13 mouse cellular contexts compared by ENCODE assay signal in genomic region chr4:130813958-130814357, GRCm38 (mm10). TPM values are rescaled to one million over a fixed set of nuclear protein-coding genes. Genes with fewer than 3 reads are reported as not detected.
DNase-seq lines count a peak whose midpoint lies in the region; ATAC-seq and TF ChIP-seq lines count a peak whose summit lies in the region.
"Had no signal": no experiment of that assay in that cellular context is flagged by ENCODE, and none has a peak within 500 bp of the region (broad histone marks: within the 10 kb centered on the region; RNA-seq: fewer than 3 reads in every experiment).

No protein-coding gene starts in this region.

- no peak for TF ChIP-seq CTCF in heart, adult 2 months (IDR thresholded peaks at IDR 0.05)

- WGBS in neural tube, embryonic 11.5 days: 48% methylated on average over 2 of the region's 2 CpGs
- WGBS in hindbrain, embryonic 16.5 days: 36% methylated on average over 2 of the region's 2 CpGs
- 55% methylated on average over 2 of the region's 2 CpGs for WGBS in neural tube, embryonic 14.5 days
- WGBS in heart, adult 2 months: 71% methylated on average over 2 of the region's 2 CpGs
- WGBS in liver, embryonic 11.5 days: 46% methylated on average over 2 of the region's 2 CpGs

- no peak for TF ChIP-seq EP300 in heart, adult 2 months (IDR thresholded peaks at IDR 0.05; ENCODE audit: insufficient read depth, low read depth, low read length)

- no peak for ATAC-seq in cerebellum, adult (ENCODE audit: insufficient number of reproducible peaks, low FRiP score, low TSS enrichment)
- ATAC-seq in neural tube, embryonic 11.5 days (ENCODE audit: insufficient read depth, low FRiP score, low TSS enrichment): peak; percentile 51; the same call in 1 of the 2 replicates
- ATAC-seq in hindbrain, embryonic 16.5 days: peak; percentile 75
- ATAC-seq in neural tube, embryonic 14.5 days (ENCODE audit: low read depth): peak; percentile 50
- ATAC-seq in liver, embryonic 11.5 days (replicated peaks; ENCODE audit: low FRiP score): no peak

- no peak overlapping the region for H3K9ac ChIP-seq in neural tube, embryonic 11.5 days (ENCODE audit: low read length)
- H3K9ac ChIP-seq in hindbrain, embryonic 16.5 days (ENCODE audit: low read depth, low read length): peak overlapping the region; percentile 51
- H3K9ac ChIP-seq in neural tube, embryonic 14.5 days (replicated peaks; ENCODE audit: low read depth, low read length): no peak overlapping the region
- no peak overlapping the region for H3K9ac ChIP-seq in heart, adult 2 months (ENCODE audit: low read depth, low read length)
- H3K9ac ChIP-seq in liver, embryonic 11.5 days (ENCODE audit: low read depth, low read length): no peak overlapping the region
- H3K9ac ChIP-seq: lung, embryonic 14.5 days had no signal

- peaks cover 6% of the 10 kb centered on the region for H3K79me2 ChIP-seq in heart, adult 2 months (replicated peaks; ENCODE audit: control insufficient read depth, insufficient read depth, low read length)

- DNase-seq in cerebellum, adult 9-11 months: peak; percentile 53
- peak; percentile 47 for DNase-seq in neural tube, embryonic 11.5 days (ENCODE audit: low spot score)
- no peak for DNase-seq in neural tube, embryonic 10.5 days (ENCODE audit: extremely low spot score, low spot score)
- DNase-seq in heart, adult 2 months: no peak
- no peak for DNase-seq in liver, embryonic 11.5 days (ENCODE audit: low spot score)
- DNase-seq: adrenal gland, postnatal 36 days; cerebellum, postnatal 36 days; kidney, postnatal 4 days; lung, embryonic 14.5 days; thymus, adult 18-20 months had no signal

- no peaks in the 10 kb centered on the region for H3K9me3 ChIP-seq in neural tube, embryonic 11.5 days (ENCODE audit: control insufficient read depth, low read length)
- no peaks in the 10 kb centered on the region for H3K9me3 ChIP-seq in hindbrain, embryonic 16.5 days (ENCODE audit: control insufficient read depth, low read length)
- no peaks in the 10 kb centered on the region for H3K9me3 ChIP-seq in neural tube, embryonic 14.5 days (ENCODE audit: control insufficient read depth, low read length)
- H3K9me3 ChIP-seq in liver, embryonic 11.5 days (ENCODE audit: control insufficient read depth, low read length): no peaks in the 10 kb centered on the region

- TF ChIP-seq POLR2A in heart, adult 2 months (IDR thresholded peaks at IDR 0.05; ENCODE audit: insufficient read depth, low read depth, low read length): no peak

- H3K36me3 ChIP-seq in neural tube, embryonic 11.5 days (ENCODE audit: control insufficient read depth, insufficient read depth, low read length): peaks cover under 1% of the 10 kb centered on the region; the same call in 1 of the 2 replicates
- H3K36me3 ChIP-seq in hindbrain, embryonic 16.5 days (ENCODE audit: control insufficient read depth, insufficient read depth, low read length): peaks cover 5% of the 10 kb centered on the region
- no peaks in the 10 kb centered on the region for H3K36me3 ChIP-seq in neural tube, embryonic 14.5 days (ENCODE audit: control insufficient read depth, insufficient read depth, low read length)
- no peaks in the 10 kb centered on the region for H3K36me3 ChIP-seq in heart, adult 2 months (ENCODE audit: control insufficient read depth, insufficient read depth, low read length)
- H3K36me3 ChIP-seq in liver, embryonic 11.5 days (ENCODE audit: control insufficient read depth, insufficient read depth, low read length): no peaks in the 10 kb centered on the region

- intact Hi-C loops in heart, adult 2 months (cut with DNase I): no loop called here

- no peak overlapping the region for H3K4me2 ChIP-seq in neural tube, embryonic 11.5 days (ENCODE audit: low read depth)
- peak overlapping the region; percentile 39 for H3K4me2 ChIP-seq in hindbrain, embryonic 16.5 days (ENCODE audit: low read length)
- H3K4me2 ChIP-seq in neural tube, embryonic 14.5 days (ENCODE audit: low read depth, low read length): no peak overlapping the region
- H3K4me2 ChIP-seq in liver, embryonic 11.5 days: no peak overlapping the region
- H3K4me2 ChIP-seq: lung, embryonic 14.5 days had no signal

- H3K27me3 ChIP-seq in neural tube, embryonic 11.5 days (ENCODE audit: control insufficient read depth, insufficient read depth, low read length): no peaks in the 10 kb centered on the region
- no peaks in the 10 kb centered on the region for H3K27me3 ChIP-seq in hindbrain, embryonic 16.5 days (replicated peaks; ENCODE audit: control insufficient read depth, insufficient read depth, low read length)
- H3K27me3 ChIP-seq in neural tube, embryonic 14.5 days (ENCODE audit: control insufficient read depth, insufficient read depth, low read length): no peaks in the 10 kb centered on the region
- H3K27me3 ChIP-seq in heart, adult 2 months (ENCODE audit: control insufficient read depth, insufficient read depth, low read length): no peaks in the 10 kb centered on the region
- no peaks in the 10 kb centered on the region for H3K27me3 ChIP-seq in liver, embryonic 11.5 days (replicated peaks; ENCODE audit: control insufficient read depth, insufficient read depth, low read length)

- no peak overlapping the region for H3K4me3 ChIP-seq in neural tube, embryonic 11.5 days (ENCODE audit: low read depth, low read length)
- H3K4me3 ChIP-seq in hindbrain, embryonic 16.5 days (ENCODE audit: low read length): 0 out of 2 replicates have a peak overlapping the region, but pooled peaks have one; percentile 3
- no peak overlapping the region for H3K4me3 ChIP-seq in neural tube, embryonic 14.5 days (ENCODE audit: low read depth, low read length)
- H3K4me3 ChIP-seq in heart, adult 2 months: no peak overlapping the region
- no peak overlapping the region for H3K4me3 ChIP-seq in liver, embryonic 11.5 days (ENCODE audit: low read depth, low read length)

- H3K4me1 ChIP-seq in neural tube, embryonic 11.5 days (ENCODE audit: control insufficient read depth, insufficient read depth, low read length): peaks cover 20% of the 10 kb centered on the region
- H3K4me1 ChIP-seq in hindbrain, embryonic 16.5 days (ENCODE audit: control insufficient read depth, insufficient read depth, low read depth, low read length): peaks cover 68% of the 10 kb centered on the region
- peaks cover 49% of the 10 kb centered on the region for H3K4me1 ChIP-seq in neural tube, embryonic 14.5 days (ENCODE audit: control insufficient read depth, insufficient read depth, low read length)
- peaks cover 11% of the 10 kb centered on the region for H3K4me1 ChIP-seq in heart, adult 2 months (ENCODE audit: control insufficient read depth, insufficient read depth, low read length)
- H3K4me1 ChIP-seq in liver, embryonic 11.5 days (replicated peaks; ENCODE audit: control insufficient read depth, insufficient read depth, low read length): 0 out of 2 replicates have a peak, but pooled peaks cover 3% of the 10 kb centered on the region

- H3K27ac ChIP-seq in neural tube, embryonic 11.5 days (ENCODE audit: low read depth, low read length): peak overlapping the region; percentile 62; the same call in 1 of the 2 replicates
- peak overlapping the region; percentile 83 for H3K27ac ChIP-seq in hindbrain, embryonic 16.5 days (ENCODE audit: low read depth, low read length)
- H3K27ac ChIP-seq in neural tube, embryonic 14.5 days (ENCODE audit: low read depth, low read length): peak overlapping the region; percentile 71
- no peak overlapping the region for H3K27ac ChIP-seq in heart, adult 2 months
- H3K27ac ChIP-seq in liver, embryonic 11.5 days (ENCODE audit: low read depth, low read length): no peak overlapping the region

RNA-seq across cellular contexts. Expression of gene Sdc3, which starts 21.6 kb away (rescaled TPM):
- 22.3 and 23.2 TPM in 2 replicates for polyA plus RNA-seq in neural tube, embryonic 11.5 days (2014; fragmentation: Nextera tagmentation; extraction: Ambion mirVana)
- polyA plus RNA-seq in hindbrain, embryonic 16.5 days (2015; fragmentation: Nextera tagmentation; extraction: Ambion mirVana): 151 and 187 TPM in 2 replicates
- 83.2 and 83.4 TPM in 2 replicates for polyA plus RNA-seq in neural tube, embryonic 14.5 days (2014; fragmentation: Nextera tagmentation; extraction: Ambion mirVana)
- 10 to 100 TPM; 32.7 to 38.3 TPM for total RNA-seq in heart, adult 2 months (2021)
- polyA plus RNA-seq in heart, adult 2 months (2012; rRNA removed): 41.5 and 51.9 TPM in 2 replicates
- polyA plus RNA-seq in liver, embryonic 11.5 days (2014; fragmentation: Nextera tagmentation; extraction: Ambion mirVana): 11.4 and 12.1 TPM in 2 replicates

Comparison
In these comparisons a context has a peak if more than half of its experiments do, and no peak if none do; other contexts are left out.
1. DNase-seq: peak in cerebellum, adult 9-11 months (single experiment) and neural tube, embryonic 11.5 days (single experiment); none in neural tube, embryonic 10.5 days (single experiment), heart, adult 2 months (0 of 2) and liver, embryonic 11.5 days (single experiment).
2. ATAC-seq: peak in neural tube, embryonic 11.5 days (single experiment), hindbrain, embryonic 16.5 days (single experiment) and neural tube, embryonic 14.5 days (single experiment); none in cerebellum, adult (single experiment) and liver, embryonic 11.5 days (single experiment).
3. H3K27ac ChIP-seq: peak in neural tube, embryonic 11.5 days (single experiment), hindbrain, embryonic 16.5 days (single experiment) and neural tube, embryonic 14.5 days (single experiment); none in heart, adult 2 months (single experiment) and liver, embryonic 11.5 days (single experiment).